Mouse (Mus musculus) lung, embryonic 15.5 days (tissue): Measurements from ENCODE around the gene Tbc1d22a. TPM values are rescaled to one million over a fixed set of nuclear protein-coding genes. Genes with fewer than 3 reads are reported as not detected.

Source experiments
- ATAC-seq: fragments of 200-750 bp; cut with Nextera tagmentation; 2 replicates; pipeline ENCODE4 v1.8.0; 2017; ENCODE audit warnings: moderate number of reproducible peaks, borderline replicate concordance; ENCODE audit not compliant: low FRiP score, low TSS enrichment; ENCODE audit errors: extremely low read depth
- H3K27ac ChIP-seq: fragments of 300-500 bp; sonication (generic); 2 replicates; pipeline ENCODE4 v1.5.1; 2015; ENCODE audit warnings: moderate library complexity, mild to moderate bottlenecking, inconsistent platforms
- H3K27me3 ChIP-seq: fragments of 300-500 bp; sonication (generic); 2 replicates; pipeline ENCODE4 v1.6.1; 2015; ENCODE audit warnings: inconsistent platforms
- H3K36me3 ChIP-seq: fragments of 300-500 bp; sonication (generic); 2 replicates; pipeline ENCODE4 v1.6.1; 2015; ENCODE audit warnings: inconsistent platforms
- H3K4me1 ChIP-seq: fragments of 300-500 bp; sonication (generic); 2 replicates; pipeline ENCODE4 v1.6.1; 2015; ENCODE audit warnings: inconsistent platforms
- H3K4me2 ChIP-seq: fragments of 300-500 bp; sonication (generic); 2 replicates; pipeline ENCODE4 v1.6.1; 2015; ENCODE audit warnings: inconsistent platforms, mild to moderate bottlenecking, moderate library complexity
- H3K4me3 ChIP-seq: fragments of 300-500 bp; sonication (generic); 2 replicates; pipeline ENCODE4 v1.5.1; 2015; ENCODE audit warnings: mild to moderate bottlenecking, inconsistent platforms
- H3K9ac ChIP-seq: fragments of 300-500 bp; sonication (generic); 2 replicates; pipeline ENCODE4 v1.6.1; 2015; ENCODE audit warnings: inconsistent platforms
- H3K9me3 ChIP-seq: fragments of 300-500 bp; sonication (generic); 2 replicates; pipeline ENCODE4 v1.6.1; 2016; ENCODE audit warnings: inconsistent platforms
- WGBS: fragments of 180-500 bp; shearing (Covaris S2); methylation state at CpG from one replicate; pipeline ENCODE4 v1.1.7; 2015; 5-methylcytosine and 5-hydroxymethylcytosine counted together
- polyA plus RNA-seq: library from polyadenylated mRNA; unstranded; fragments of >200 nt; fragmentation: Nextera tagmentation; extraction: Ambion mirVana; gene quantifications from 2 replicates; pipeline ENCODE4 v1.2.1, GENCODE M21; 2015

Tbc1d22a gene
- polyA plus RNA-seq, 1 experiment from 2014 or later: 12.4 TPM

DNA sequence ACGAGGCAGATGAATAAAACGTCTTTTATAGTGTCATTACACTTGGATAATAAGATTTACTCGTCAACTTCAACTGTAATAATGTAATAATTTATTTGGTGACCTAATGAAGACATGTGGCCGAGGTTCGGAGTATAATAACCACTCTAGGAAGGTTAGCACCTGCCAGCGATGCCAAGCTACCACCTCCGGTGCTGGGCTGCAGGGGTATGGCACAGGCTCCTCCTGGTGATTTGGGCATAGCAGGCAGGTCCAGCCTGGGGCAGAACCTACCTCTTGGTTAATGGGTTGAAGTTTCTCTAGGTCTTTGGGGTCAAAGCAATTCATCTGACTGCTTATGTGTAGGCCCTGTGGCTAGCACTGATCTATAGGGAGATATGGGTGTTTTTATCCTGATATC lies 296.9 kb downstream of the Tbc1d22a start:
- Histone ChIP-seq H3K27me3 (no peaks in the 10 kb centered on the region), H3K36me3 (no peaks in the 10 kb centered on the region), H3K27ac (no peak overlapping the region), H3K4me1 (no peaks in the 10 kb centered on the region), H3K9me3 (no peaks in the 10 kb centered on the region), H3K9ac (no peak overlapping the region), H3K4me3 (no peak overlapping the region), H3K4me2 (no peak overlapping the region)
- 71% methylated on average over 7 of the region's 7 CpGs for WGBS
- ATAC-seq: no peak

DNA sequence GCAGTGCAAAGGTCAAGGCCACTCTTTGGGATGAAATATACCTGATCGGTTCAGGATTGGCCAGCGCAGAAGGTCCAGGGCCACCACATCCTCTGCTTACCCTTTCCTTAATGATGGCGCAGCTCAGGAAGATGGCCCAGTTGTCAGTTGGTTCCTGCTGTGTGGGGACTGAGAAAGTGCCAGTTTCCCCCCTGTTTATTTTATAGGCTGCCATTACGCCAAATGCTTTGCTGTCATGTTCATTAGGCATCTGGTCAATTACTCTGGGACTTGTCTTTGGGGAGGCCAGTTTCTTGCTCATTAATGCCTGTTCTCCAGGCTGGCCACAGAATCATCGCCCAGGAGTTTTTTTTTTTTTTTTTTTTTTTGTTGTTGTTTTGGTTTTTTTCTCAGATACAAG lies 299.1 kb downstream of the Tbc1d22a start:
- Histone ChIP-seq H3K4me3 (no peak overlapping the region), H3K9me3 (no peaks in the 10 kb centered on the region), H3K36me3 (no peaks in the 10 kb centered on the region), H3K9ac (no peak overlapping the region), H3K4me2 (no peak overlapping the region), H3K27me3 (no peaks in the 10 kb centered on the region), H3K4me1 (no peaks in the 10 kb centered on the region), H3K27ac (no peak overlapping the region)
- ATAC-seq: no peak
- 84% methylated on average over 5 of the region's 5 CpGs for WGBS

- Histone ChIP-seq H3K4me2 (no peak overlapping the region), H3K4me3 (no peak overlapping the region), H3K9me3 (no peaks in the 10 kb centered on the region), H3K4me1 (no peaks in the 10 kb centered on the region), H3K27ac (no peak overlapping the region), H3K27me3 (no peaks in the 10 kb centered on the region), H3K9ac (no peak overlapping the region), H3K36me3 (no peaks in the 10 kb centered on the region)
- 82% methylated on average over 4 of the region's 4 CpGs for WGBS
- ATAC-seq: no peak
Measured at GRCm38 (mm10) chr15:86520201-86520600, 305.9 kb downstream of the Tbc1d22a start.

GRCm38 (mm10) chr15:86535356-86535755 lies 321.1 kb downstream of the Tbc1d22a start:
- Histone ChIP-seq H3K4me2 (no peak overlapping the region), H3K9ac (no peak overlapping the region), H3K9me3 (no peaks in the 10 kb centered on the region), H3K4me3 (no peak overlapping the region), H3K4me1 (no peaks in the 10 kb centered on the region), H3K27me3 (no peaks in the 10 kb centered on the region), H3K36me3 (no peaks in the 10 kb centered on the region), H3K27ac (no peak overlapping the region)
- no peak for ATAC-seq
- WGBS: 69% methylated on average over 6 of the region's 6 CpGs

- H3K4me1 ChIP-seq: no peaks in the 10 kb centered on the region
- no peak for ATAC-seq
- H3K36me3 ChIP-seq: no peaks in the 10 kb centered on the region
- WGBS: 57% methylated on average over 3 of the region's 3 CpGs
- H3K27me3 ChIP-seq: no peaks in the 10 kb centered on the region
- no peak overlapping the region for H3K9ac ChIP-seq
- H3K4me3 ChIP-seq: no peak overlapping the region
- no peak overlapping the region for H3K27ac ChIP-seq
- H3K9me3 ChIP-seq: no peaks in the 10 kb centered on the region
- no peak overlapping the region for H3K4me2 ChIP-seq
Measured at GRCm38 (mm10) chr15:86542371-86542770, 328.1 kb downstream of the Tbc1d22a start.

DNA sequence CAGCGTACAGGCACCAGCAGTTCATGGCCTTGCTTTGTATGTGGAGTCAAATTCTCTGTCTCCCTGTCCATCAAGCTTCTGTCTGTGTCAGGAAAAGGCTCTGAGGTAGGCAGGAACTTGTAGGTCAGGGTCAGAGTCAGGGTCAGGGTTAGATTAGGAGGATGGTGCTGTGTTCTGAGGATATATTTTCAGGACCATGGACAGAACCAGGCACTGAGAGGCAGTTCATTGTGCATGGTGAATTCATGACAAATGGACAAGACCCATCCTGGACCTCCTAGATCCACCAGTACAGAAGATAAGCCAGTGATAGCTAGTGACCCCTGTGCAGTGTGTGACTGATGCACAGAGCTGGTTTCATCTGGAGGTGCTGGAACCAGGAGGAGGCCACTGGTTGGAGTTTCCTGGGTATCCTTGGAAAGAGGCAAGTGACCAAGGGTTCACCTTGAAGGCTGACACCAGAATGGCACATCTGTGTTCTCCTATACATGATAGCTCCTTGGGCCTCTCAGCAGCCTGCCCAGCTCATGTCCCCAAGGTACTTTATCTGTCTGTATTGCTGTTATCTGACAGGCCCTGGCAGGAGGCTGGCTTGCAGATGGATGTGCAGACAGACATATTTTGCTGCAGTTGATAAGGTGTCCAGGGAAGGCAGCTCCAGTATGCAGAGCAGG lies 330.0 kb downstream of the Tbc1d22a start:
- Histone ChIP-seq H3K36me3 (no peaks in the 10 kb centered on the region), H3K4me2 (no peak overlapping the region), H3K4me1 (no peaks in the 10 kb centered on the region), H3K9ac (no peak overlapping the region), H3K4me3 (no peak overlapping the region), H3K9me3 (no peaks in the 10 kb centered on the region), H3K27me3 (no peaks in the 10 kb centered on the region), H3K27ac (no peak overlapping the region)
- ATAC-seq: no peak
- 77% methylated on average over 1 of the region's 1 CpGs for WGBS

Other genes with a start within 250 kb of the Tbc1d22a start
- 4.3 and 4.8 TPM in 2 replicates for gene Celsr1, start 180.7 kb upstream of the Tbc1d22a start, polyA plus RNA-seq
- gene Gramd4, start 156.8 kb upstream of the Tbc1d22a start, polyA plus RNA-seq: 12.9 and 14.6 TPM in 2 replicates
- 26.6 and 27.8 TPM in 2 replicates for gene Cerk, start 28.3 kb upstream of the Tbc1d22a start, polyA plus RNA-seq